In the genomic region with DNA sequence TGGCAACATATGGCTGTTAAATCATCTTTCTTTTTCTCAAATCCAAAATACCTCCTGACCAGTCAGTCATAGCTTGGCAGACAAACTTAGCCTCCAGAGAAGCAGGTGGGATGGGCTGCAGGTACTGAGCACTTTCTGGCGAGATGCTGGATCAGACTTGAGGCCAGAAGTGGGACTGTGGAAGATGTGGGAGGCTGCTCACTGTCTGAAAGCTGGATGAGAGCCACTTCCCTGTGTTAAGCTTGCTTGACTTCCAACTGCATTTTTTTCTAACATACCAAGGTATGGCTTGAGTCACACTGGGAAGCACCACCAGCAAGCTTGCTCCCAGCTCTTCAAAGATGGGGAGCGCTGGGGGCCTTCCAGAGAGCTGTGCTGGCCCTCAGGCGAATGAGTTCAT, we compare ENCODE assay signal across 15 mouse cellular contexts. TPM values are rescaled to one million over a fixed set of nuclear protein-coding genes. Genes with fewer than 3 reads are reported as not detected.
"Had no signal": no experiment of that assay in that cellular context is flagged by ENCODE, and none has a peak within 500 bp of the region (broad histone marks: within the 10 kb centered on the region; RNA-seq: fewer than 3 reads in every experiment).

No protein-coding gene starts in this region.

- H3K4me3 ChIP-seq: limb, embryonic 13.5 days; midbrain, embryonic 12.5 days; myocyte; neural tube, embryonic 15.5 days had no signal

- ATAC-seq: inflammation-experienced regulatory T-cells, adult 6 months; intestine, postnatal 0 days had no signal

- H3K4me1 ChIP-seq: limb, embryonic 13.5 days; neural tube, embryonic 15.5 days had no signal

- DNase-seq: kidney, adult 8-10 months; kidney, postnatal 36 days; lung, adult 18-20 months; right cerebral cortex, postnatal 4 days; spleen, adult 18-20 months; thymus, postnatal 14 days had no signal

- H3K27ac ChIP-seq: limb, embryonic 13.5 days; liver, embryonic 14.5 days; midbrain, embryonic 12.5 days; neural tube, embryonic 15.5 days had no signal

RNA-seq across cellular contexts. Expression of gene Nrn1l, which starts 31.8 kb away (rescaled TPM):
- total RNA-seq: liver, adult 2 months had no signal
- polyA plus RNA-seq: intestine, postnatal 0 days; neural tube, embryonic 11.5 days had no signal
